Mouse (Mus musculus) liver, embryonic 12.5 days (tissue): ENCODE data around the gene Dhx15. TPM values are rescaled to one million over a fixed set of nuclear protein-coding genes. Genes with fewer than 3 reads are reported as not detected.
"Not testable (repeated sequence)": the region's sequence is repeated elsewhere in the genome, so short reads cannot be mapped to it uniquely, and the experiment has no call there.

ENCODE experiments used
- ATAC-seq: fragments of 200-750 bp; cut with Nextera tagmentation; 2 replicates; pipeline ENCODE4 v1.8.0; 2017; ENCODE audit warnings: moderate number of reproducible peaks, mild to moderate bottlenecking, moderate library complexity
- H3K27ac ChIP-seq: fragments of 300-500 bp; sonication (generic); 2 replicates; pipeline ENCODE4 v1.5.1; 2016; ENCODE audit warnings: mild to moderate bottlenecking
- H3K27me3 ChIP-seq: fragments of 300-500 bp; sonication (generic); replicated peaks from 2 replicates; pipeline ENCODE4 v1.6.1; 2016; ENCODE audit warnings: mild to moderate bottlenecking, moderate library complexity
- H3K36me3 ChIP-seq: fragments of 300-500 bp; sonication (generic); 2 replicates; pipeline ENCODE4 v1.6.1; 2016; ENCODE audit warnings: mild to moderate bottlenecking, moderate library complexity
- H3K4me1 ChIP-seq: fragments of 300-500 bp; sonication (generic); 2 replicates; pipeline ENCODE4 v1.6.1; 2016
- H3K4me2 ChIP-seq: fragments of 300-500 bp; sonication (generic); 2 replicates; pipeline ENCODE4 v1.6.1; 2016; ENCODE audit warnings: mild to moderate bottlenecking, moderate library complexity
- H3K4me3 ChIP-seq: fragments of 300-500 bp; sonication (generic); 2 replicates; pipeline ENCODE4 v1.5.1; 2016; ENCODE audit warnings: mild to moderate bottlenecking, moderate library complexity
- H3K9ac ChIP-seq: fragments of 300-500 bp; sonication (generic); 2 replicates; pipeline ENCODE4 v1.6.1; 2016; ENCODE audit warnings: mild to moderate bottlenecking, moderate library complexity
- H3K9me3 ChIP-seq: fragments of 300-500 bp; sonication (generic); replicated peaks from 2 replicates; pipeline ENCODE4 v1.6.1; 2016; ENCODE audit warnings: mild to moderate bottlenecking, moderate library complexity
- WGBS: fragments of 180-500 bp; shearing (Covaris S2); methylation state at CpG from one replicate; pipeline ENCODE4 v1.1.7; 2016; ENCODE audit not compliant: insufficient replicate concordance; 5-methylcytosine and 5-hydroxymethylcytosine counted together
- polyA plus RNA-seq: library from polyadenylated mRNA; unstranded; fragments of >200 nt; fragmentation: Nextera tagmentation; extraction: Ambion mirVana; gene quantifications from 2 replicates; pipeline ENCODE4 v1.2.1, GENCODE M21; 2016

Dhx15 gene
- polyA plus RNA-seq: 114 and 118 TPM in 2 replicates

DNA sequence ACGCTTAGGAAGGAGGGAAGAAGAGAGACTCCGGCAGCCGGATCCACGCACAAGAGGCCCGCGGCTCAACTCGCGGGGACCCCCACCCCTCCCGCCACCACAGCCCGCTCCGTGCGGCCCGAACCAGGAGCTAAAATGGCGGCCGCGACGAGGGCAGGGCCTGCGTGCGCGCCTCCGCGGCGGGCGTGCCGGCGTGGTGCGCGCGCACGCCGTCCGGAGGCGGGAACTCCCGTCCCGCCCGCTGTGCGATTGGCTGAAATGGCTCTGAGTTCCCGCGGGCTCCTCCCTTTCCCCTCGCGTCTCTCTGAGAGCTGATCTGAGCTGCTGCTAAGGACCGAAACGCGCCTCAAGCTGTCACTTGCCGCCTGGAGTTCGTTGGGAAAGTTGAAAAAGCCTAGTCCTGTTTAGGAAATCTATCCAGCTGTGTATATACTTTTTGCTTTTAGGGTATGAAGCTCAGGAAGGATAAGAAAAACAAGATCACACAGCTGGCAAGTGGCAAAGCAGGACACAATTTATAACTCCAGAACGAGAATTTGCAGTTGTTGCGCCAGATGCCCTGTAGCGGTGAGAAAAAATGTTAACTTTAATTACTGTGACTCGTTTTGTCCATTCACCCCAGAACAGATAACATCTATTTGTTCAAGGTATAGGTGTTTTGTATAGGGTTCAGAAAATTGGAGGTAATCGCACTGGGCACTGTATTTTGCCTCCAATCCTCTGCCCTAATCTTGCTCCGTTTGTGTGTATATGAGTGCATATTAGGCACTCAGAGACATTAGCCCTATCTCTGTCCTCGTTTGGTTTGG, at the start of gene Dhx15:
Gene Dhx15 (minus strand): TSS at position 144 of the 809 bp plus-strand sequence.
- ATAC-seq: peak; percentile 94
- peak within 1 kb of the TSS; percentile 87 for H3K27ac ChIP-seq
- peak within 1 kb of the TSS; percentile 81 for H3K4me2 ChIP-seq
- WGBS: 1% methylated on average over 53 of the region's 53 CpGs
- H3K4me1 ChIP-seq: peaks cover 46% of the 10 kb centered on the region
- H3K4me3 ChIP-seq: peak within 1 kb of the TSS; percentile 98
- peak within 1 kb of the TSS; percentile 98 for H3K9ac ChIP-seq
- no peaks in the 10 kb centered on the region for H3K9me3 ChIP-seq
- no peaks in the 10 kb centered on the region for H3K27me3 ChIP-seq
- H3K36me3 ChIP-seq: no peaks in the 10 kb centered on the region

DNA sequence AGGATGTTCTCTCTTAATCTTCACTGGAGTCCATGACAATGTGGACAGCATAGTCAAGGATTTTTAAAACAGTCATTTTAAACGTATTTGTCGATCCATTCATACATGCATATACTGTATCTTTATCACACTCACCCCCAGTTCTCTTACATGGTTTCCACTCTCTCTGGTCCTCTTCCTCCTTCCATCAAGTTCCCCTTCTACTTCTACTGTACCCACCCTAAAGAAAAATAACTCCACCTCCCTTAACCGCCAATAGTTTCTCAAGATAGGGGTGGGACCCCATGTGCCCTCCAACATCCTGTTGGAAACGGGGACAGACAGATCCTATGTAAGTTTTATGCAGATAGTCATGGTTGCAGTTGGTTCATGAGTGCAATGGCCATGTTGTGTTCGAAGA, 48.6 kb upstream of the Dhx15 start:
- no peaks in the 10 kb centered on the region for H3K9me3 ChIP-seq
- ATAC-seq: no peak
- no peaks in the 10 kb centered on the region for H3K4me1 ChIP-seq
- no peaks in the 10 kb centered on the region for H3K27me3 ChIP-seq
- no peak overlapping the region for H3K27ac ChIP-seq
- no peak overlapping the region for H3K4me2 ChIP-seq
- no peak overlapping the region for H3K9ac ChIP-seq
- H3K36me3 ChIP-seq: no peaks in the 10 kb centered on the region
- no peak overlapping the region for H3K4me3 ChIP-seq
- 63% methylated on average over 5 of the region's 5 CpGs for WGBS

DNA sequence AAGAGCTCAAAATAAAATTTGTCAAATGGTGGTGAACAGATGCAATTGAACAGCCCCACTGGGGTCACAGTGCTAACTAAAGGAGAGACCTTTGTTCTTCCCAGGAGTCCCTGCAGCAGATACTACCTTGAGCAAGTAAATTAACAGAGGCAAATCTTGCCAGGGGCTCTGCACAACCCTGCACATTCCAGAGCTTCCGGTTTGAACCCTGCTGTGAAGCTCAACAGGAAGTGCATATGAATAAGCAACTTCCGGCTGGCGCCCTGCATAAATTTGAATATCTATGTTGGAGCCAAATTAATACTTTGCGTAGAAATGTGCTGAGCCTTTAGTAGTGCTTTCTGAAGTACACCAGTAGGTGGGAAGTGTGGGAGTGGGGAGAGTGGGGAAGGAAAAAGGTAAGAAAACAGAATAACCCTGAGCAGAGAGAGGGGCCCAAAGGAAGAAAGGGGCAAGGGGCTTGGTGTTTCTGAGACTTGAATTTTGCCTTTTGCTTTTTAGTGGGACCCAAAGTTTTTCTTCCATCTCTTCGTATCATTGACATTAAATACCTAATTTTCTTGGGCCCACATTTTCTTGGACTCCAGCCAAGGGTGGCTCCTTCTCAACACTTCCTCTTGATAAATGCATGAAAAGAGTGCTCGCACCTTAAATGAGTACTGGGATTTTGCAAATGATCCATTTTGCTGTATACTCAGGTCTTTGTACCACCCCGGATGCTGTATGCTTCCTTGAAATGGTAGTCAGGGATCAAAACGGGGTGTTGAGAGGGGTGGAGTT, 47.8 kb upstream of the Dhx15 start:
- no peak overlapping the region for H3K4me2 ChIP-seq
- no peak overlapping the region for H3K4me3 ChIP-seq
- 55% methylated on average over 8 of the region's 8 CpGs for WGBS
- no peaks in the 10 kb centered on the region for H3K27me3 ChIP-seq
- H3K27ac ChIP-seq: no peak overlapping the region
- H3K9ac ChIP-seq: no peak overlapping the region
- ATAC-seq: no peak
- H3K9me3 ChIP-seq: no peaks in the 10 kb centered on the region
- no peaks in the 10 kb centered on the region for H3K4me1 ChIP-seq
- H3K36me3 ChIP-seq: no peaks in the 10 kb centered on the region

DNA sequence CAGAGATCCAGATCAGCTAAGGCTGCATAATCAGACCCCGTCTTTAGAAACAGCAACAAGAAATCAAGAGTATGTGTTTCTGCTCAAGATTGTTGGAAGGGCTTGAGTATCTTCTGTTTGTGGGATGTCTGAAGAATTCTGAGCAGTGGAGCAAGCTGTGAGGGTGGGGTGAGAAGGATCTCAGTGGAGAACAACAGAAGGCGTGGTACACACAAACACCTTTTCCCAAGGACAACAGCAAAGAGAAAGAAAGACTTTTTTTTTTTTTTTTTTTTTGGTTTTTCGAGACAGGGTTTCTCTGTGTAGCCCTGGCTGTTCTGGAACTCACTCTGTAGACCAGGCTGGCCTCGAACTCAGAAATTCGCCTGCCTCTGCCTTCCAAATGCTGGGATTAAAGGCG, 46.3 kb upstream of the Dhx15 start:
- not testable (repeated sequence) for H3K36me3 ChIP-seq, H3K4me3 ChIP-seq, H3K4me2 ChIP-seq, ATAC-seq, H3K9me3 ChIP-seq, H3K4me1 ChIP-seq, H3K27me3 ChIP-seq, H3K9ac ChIP-seq, H3K27ac ChIP-seq
- whole genome bisulfite sequencing: 62% methylated on average over 6 of the region's 6 CpGs

DNA sequence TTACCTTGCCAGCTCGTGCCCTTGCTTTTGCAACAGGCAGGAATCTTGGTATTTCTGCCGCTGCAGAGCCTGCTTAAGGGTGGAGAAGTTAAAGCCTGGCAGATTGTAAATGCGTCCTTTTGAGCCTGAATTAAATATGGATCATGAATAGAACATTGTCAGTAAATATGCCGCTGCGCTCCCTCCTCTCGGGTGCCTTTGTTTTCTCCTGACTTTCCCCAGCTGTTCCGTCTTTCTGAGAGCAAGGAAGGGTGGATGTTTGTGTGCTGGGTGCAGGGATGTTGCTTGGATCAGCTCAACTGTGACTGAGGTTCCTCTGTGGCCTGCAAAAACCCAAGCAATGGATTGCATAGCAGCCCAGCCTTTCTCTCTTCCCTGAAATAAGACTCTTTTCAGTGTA, 44.3 kb upstream of the Dhx15 start:
- no peak overlapping the region for H3K9ac ChIP-seq
- H3K27ac ChIP-seq: no peak overlapping the region
- H3K4me3 ChIP-seq: no peak overlapping the region
- no peak for ATAC-seq
- WGBS: 62% methylated on average over 7 of the region's 7 CpGs
- H3K27me3 ChIP-seq: no peaks in the 10 kb centered on the region
- H3K9me3 ChIP-seq: no peaks in the 10 kb centered on the region
- no peaks in the 10 kb centered on the region for H3K36me3 ChIP-seq
- no peak overlapping the region for H3K4me2 ChIP-seq
- H3K4me1 ChIP-seq: no peaks in the 10 kb centered on the region

DNA sequence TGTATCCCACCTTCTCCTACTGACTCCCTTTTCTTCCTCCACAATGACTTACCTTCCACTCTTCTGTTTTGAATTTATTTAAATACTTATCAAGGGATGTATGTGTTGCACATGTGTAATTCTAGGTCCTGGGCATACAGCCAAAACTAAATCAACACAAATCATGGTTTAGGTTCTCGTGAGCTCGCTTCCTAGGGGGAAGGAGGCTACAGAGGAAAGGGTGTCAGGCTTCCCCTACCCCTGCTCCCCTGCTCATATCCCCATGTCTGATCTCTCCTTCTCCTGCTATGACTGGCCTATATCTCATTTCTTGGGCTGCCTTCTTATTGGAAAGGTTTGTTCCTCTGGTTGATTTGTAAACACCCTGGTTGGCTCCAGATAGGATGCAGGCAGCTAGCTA, 43.6 kb upstream of the Dhx15 start:
- no peak for ATAC-seq
- no peak overlapping the region for H3K9ac ChIP-seq
- no peak overlapping the region for H3K4me3 ChIP-seq
- no peaks in the 10 kb centered on the region for H3K27me3 ChIP-seq
- H3K4me2 ChIP-seq: no peak overlapping the region
- 59% methylated on average over 2 of the region's 2 CpGs for whole genome bisulfite sequencing
- no peaks in the 10 kb centered on the region for H3K4me1 ChIP-seq
- H3K9me3 ChIP-seq: no peaks in the 10 kb centered on the region
- H3K27ac ChIP-seq: no peak overlapping the region
- H3K36me3 ChIP-seq: no peaks in the 10 kb centered on the region

DNA sequence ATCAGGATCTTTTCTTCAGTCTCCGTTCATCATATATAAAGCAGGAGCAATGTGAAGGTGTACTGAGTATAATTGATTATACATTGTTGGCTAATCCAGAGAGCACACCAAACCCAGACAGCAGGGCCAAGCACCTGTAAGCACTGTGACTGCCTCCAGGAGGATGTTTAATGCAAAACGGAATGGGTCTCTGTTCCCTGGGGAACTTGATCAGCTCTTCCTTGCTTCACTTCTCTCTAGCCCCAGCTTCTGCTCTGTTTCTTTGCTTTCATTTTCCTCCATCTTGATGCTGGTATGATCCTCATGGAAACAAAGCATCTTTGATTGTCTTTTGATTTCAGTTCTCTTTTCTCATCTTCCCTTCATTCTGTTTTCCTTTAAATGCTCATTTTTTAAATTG, 42.3 kb upstream of the Dhx15 start:
- no peaks in the 10 kb centered on the region for H3K36me3 ChIP-seq
- H3K4me2 ChIP-seq: no peak overlapping the region
- no peaks in the 10 kb centered on the region for H3K4me1 ChIP-seq
- ATAC-seq: no peak
- no peak overlapping the region for H3K27ac ChIP-seq
- no peak overlapping the region for H3K9ac ChIP-seq
- H3K9me3 ChIP-seq: no peaks in the 10 kb centered on the region
- whole genome bisulfite sequencing: 62% methylated on average over 2 of the region's 2 CpGs
- no peak overlapping the region for H3K4me3 ChIP-seq
- no peaks in the 10 kb centered on the region for H3K27me3 ChIP-seq

DNA sequence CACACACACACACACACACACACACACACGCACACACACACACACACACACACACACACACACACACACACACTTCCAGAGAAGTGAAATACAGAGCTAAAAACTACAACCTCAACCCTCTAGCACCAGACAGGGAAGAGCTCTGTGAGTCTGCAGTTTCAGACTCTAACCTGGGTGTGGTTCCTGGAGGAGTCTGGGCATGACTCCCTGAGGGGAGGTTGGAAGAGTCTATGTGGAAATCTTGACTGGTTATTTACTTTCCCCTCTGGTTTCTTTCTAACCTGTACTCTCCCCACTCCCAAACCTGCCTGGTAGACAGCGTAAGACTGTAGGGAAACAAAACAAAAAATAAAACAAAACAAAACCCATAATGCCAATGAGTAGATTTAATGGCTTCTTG, 41.9 kb upstream of the Dhx15 start:
- no peaks in the 10 kb centered on the region for H3K36me3 ChIP-seq
- no peak overlapping the region for H3K27ac ChIP-seq
- no peak overlapping the region for H3K9ac ChIP-seq
- H3K4me1 ChIP-seq: no peaks in the 10 kb centered on the region
- H3K4me2 ChIP-seq: no peak overlapping the region
- H3K9me3 ChIP-seq: no peaks in the 10 kb centered on the region
- no peak for ATAC-seq
- whole genome bisulfite sequencing: 55% methylated on average over 2 of the region's 2 CpGs
- H3K27me3 ChIP-seq: no peaks in the 10 kb centered on the region
- H3K4me3 ChIP-seq: no peak overlapping the region

DNA sequence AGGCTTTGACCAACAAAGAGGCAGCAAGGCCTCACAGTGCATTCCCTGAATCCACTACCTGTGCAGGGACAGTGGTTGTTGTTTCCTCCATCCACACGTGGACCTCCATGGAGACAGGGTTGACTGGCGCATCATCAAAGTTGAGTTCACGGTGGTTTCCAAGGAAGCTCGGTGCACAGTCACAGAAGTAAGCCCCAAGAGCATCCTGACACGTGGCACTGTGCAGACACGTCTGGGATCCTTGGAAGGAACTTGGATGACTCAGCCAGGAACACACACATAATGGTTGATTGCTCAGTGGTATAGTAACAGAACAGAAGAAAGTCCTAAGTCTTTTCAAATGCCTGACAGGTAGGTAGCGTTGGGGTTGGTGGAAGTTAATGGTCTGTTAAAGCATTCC, 40.2 kb upstream of the Dhx15 start:
- Histone ChIP-seq H3K9me3 (no peaks in the 10 kb centered on the region), H3K4me1 (no peaks in the 10 kb centered on the region), H3K4me2 (no peak overlapping the region), H3K36me3 (no peaks in the 10 kb centered on the region), H3K9ac (no peak overlapping the region), H3K4me3 (no peak overlapping the region), H3K27ac (no peak overlapping the region), H3K27me3 (no peaks in the 10 kb centered on the region)
- no peak for ATAC-seq
- WGBS: 73% methylated on average over 7 of the region's 7 CpGs

DNA sequence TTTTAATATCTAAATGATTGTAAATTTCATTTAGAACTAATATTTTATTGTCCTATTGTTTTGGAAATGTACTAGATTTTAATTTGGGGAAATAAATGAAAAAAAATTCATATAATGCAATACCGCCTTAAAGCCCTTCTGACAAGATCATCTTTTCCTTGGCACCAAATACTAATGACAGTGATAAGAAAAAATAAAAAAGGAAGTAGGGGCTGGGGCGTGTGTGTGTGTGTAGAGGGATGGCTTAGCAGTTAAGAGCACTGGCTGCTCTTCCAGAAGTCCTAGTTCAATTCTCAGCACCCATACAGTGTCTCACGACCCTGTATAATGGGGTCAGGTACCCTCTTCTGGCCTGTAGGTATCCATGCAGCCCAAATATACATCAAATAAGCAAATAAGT, 36.4 kb upstream of the Dhx15 start:
- Histone ChIP-seq H3K36me3 (no peaks in the 10 kb centered on the region), H3K4me3 (no peak overlapping the region), H3K4me2 (no peak overlapping the region), H3K9me3 (no peaks in the 10 kb centered on the region), H3K4me1 (no peaks in the 10 kb centered on the region), H3K9ac (no peak overlapping the region), H3K27ac (no peak overlapping the region), H3K27me3 (no peaks in the 10 kb centered on the region)
- no peak for ATAC-seq
- WGBS: 48% methylated on average over 3 of the region's 3 CpGs

DNA sequence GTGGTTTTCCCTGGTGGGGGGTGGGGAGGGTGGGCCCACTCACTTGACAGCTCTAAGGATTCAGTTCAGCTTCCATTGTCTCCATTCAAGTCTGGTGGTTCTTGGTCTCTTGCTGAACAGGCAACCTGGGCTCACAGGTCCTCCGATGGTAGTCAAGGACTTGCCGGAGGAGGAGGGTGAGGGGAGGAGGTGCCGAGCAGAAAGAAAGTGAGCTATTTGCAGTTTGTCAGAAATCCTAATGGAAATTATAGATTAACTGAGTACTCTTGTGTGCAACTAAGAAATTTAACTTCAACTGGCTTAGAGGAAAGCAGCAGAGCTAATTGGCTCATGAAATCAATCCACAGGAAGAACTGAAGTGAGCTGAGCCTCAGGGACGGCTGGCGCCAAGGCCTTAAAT, 31.3 kb upstream of the Dhx15 start:
- no peak overlapping the region for H3K9ac ChIP-seq
- no peak overlapping the region for H3K27ac ChIP-seq
- no peaks in the 10 kb centered on the region for H3K9me3 ChIP-seq
- no peaks in the 10 kb centered on the region for H3K4me1 ChIP-seq
- no peak overlapping the region for H3K4me3 ChIP-seq
- H3K27me3 ChIP-seq: peaks cover 23% of the 10 kb centered on the region
- no peaks in the 10 kb centered on the region for H3K36me3 ChIP-seq
- H3K4me2 ChIP-seq: no peak overlapping the region
- WGBS: 78% methylated on average over 5 of the region's 5 CpGs
- ATAC-seq: no peak

DNA sequence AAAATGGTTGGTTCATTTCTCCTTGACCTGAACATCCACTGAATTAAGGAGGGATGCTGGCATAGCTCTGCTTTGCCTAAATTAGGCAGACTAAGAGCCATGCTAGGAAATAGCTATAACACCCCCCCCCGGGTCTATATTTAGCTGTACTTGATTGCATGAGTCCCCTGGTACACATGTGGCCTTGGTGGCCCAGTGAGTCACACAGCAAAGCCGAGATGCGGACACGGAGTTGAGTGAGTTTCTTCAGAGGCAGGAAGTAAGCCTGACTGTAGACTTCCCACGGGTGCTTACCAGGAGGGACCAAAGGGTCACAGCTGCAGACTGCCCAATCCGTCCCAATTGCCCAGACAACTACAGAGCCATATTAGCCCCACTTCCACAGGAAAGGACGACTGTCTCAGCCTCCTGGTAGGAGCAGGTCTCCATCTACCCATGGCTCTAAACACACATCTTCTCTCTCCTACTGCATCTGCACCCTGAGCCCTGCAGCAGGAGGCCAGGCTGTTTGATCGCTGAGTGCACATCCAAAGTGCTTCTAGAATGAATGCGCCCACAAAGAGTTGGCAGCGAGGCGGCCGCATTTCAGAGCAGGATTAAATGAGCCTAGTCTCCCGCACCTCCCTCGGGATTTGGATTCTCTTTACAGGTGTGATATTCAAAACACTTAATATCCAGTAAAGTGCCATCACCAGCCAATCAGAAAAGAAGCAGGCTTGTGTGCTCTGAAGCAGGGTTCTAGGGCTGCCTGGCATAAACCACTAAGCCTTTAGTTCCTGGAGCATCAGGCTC, 29.9 kb upstream of the Dhx15 start:
- WGBS: 48% methylated on average over 14 of the region's 14 CpGs
- no peak for ATAC-seq
- no peak overlapping the region for H3K9ac ChIP-seq

More for the DNA sequence above, 29.9 kb upstream of the Dhx15 start:
- Histone ChIP-seq H3K9me3 (no peaks in the 10 kb centered on the region), H3K27ac (no peak overlapping the region), H3K4me3 (no peak overlapping the region), H3K36me3 (no peaks in the 10 kb centered on the region), H3K4me2 (no peak overlapping the region), H3K27me3 (peaks cover 23% of the 10 kb centered on the region), H3K4me1 (no peaks in the 10 kb centered on the region)
